Mouse (Mus musculus) forebrain, embryonic 12.5 days (tissue): Measurements from ENCODE around the gene A430078G23Rik. TPM values are rescaled to one million over a fixed set of nuclear protein-coding genes. Genes with fewer than 3 reads are reported as not detected.

ENCODE experiments used
- ATAC-seq: fragments of 200-750 bp; cut with Nextera tagmentation; 2 replicates; pipeline ENCODE4 v1.8.0; 2017; ENCODE audit warnings: moderate TSS enrichment; ENCODE audit not compliant: low FRiP score
- H3K27ac ChIP-seq: fragments of 300-500 bp; sonication (generic); 2 replicates; pipeline ENCODE4 v1.5.1; 2016; ENCODE audit warnings: mild to moderate bottlenecking
- H3K27me3 ChIP-seq: fragments of 300-500 bp; sonication (generic); 2 replicates; pipeline ENCODE4 v1.6.1; 2016; ENCODE audit warnings: mild to moderate bottlenecking
- H3K36me3 ChIP-seq: fragments of 300-500 bp; sonication (generic); replicated peaks from 2 replicates; pipeline ENCODE4 v1.6.1; 2016; ENCODE audit warnings: mild to moderate bottlenecking
- H3K4me1 ChIP-seq: fragments of 300-500 bp; sonication (generic); 2 replicates; pipeline ENCODE4 v1.6.1; 2016
- H3K4me2 ChIP-seq: fragments of 300-500 bp; sonication (generic); 2 replicates; pipeline ENCODE4 v1.6.1; 2016; ENCODE audit warnings: mild to moderate bottlenecking, moderate library complexity
- H3K4me3 ChIP-seq: fragments of 300-500 bp; sonication (generic); replicated peaks from 2 replicates; pipeline ENCODE4 v1.5.1; 2016; ENCODE audit warnings: mild to moderate bottlenecking
- H3K9ac ChIP-seq: fragments of 300-500 bp; sonication (generic); 2 replicates; pipeline ENCODE4 v1.6.1; 2016; ENCODE audit warnings: mild to moderate bottlenecking
- H3K9me3 ChIP-seq: fragments of 300-500 bp; sonication (generic); 2 replicates; pipeline ENCODE4 v1.6.1; 2016
- WGBS: fragments of 180-500 bp; shearing (Covaris S2); methylation state at CpG from one replicate; pipeline ENCODE4 v1.1.7; 2016; 5-methylcytosine and 5-hydroxymethylcytosine counted together
- polyA plus RNA-seq: library from polyadenylated mRNA; unstranded; fragments of >200 nt; fragmentation: Nextera tagmentation; extraction: Ambion mirVana; gene quantifications from 2 replicates; pipeline ENCODE4 v1.2.1, GENCODE M21; 2016

The A430078G23Rik gene
- polyA plus RNA-seq, 1 experiment from 2014 or later: 0.06 TPM

DNA sequence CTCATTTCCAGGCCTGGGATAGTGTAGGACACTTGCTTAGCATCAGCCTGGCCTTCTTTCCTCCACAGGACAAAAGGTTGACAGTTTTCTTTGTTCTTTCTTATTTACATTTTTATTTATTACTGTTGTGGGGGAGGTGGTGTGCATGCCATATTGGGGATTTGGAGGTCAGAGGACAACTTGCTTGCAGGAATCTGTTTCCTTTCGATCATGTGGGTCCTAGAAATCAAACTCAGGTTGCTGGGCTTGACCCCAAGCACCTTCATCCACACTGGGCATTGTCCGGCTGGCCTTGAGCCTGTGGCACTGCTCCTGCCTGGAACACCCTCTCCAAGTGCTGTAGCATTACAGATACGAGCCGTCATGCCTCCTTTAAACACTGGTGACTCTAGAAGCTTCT is 63.6 kb downstream of the A430078G23Rik start:
- Histone ChIP-seq H3K9ac (no peak overlapping the region), H3K36me3 (no peaks in the 10 kb centered on the region), H3K27ac (no peak overlapping the region), H3K4me1 (peaks cover 41% of the 10 kb centered on the region), H3K4me2 (0 out of 2 replicates have a peak overlapping the region, but pooled peaks have one; percentile 4), H3K9me3 (no peaks in the 10 kb centered on the region), H3K4me3 (no peak overlapping the region), H3K27me3 (no peaks in the 10 kb centered on the region)
- 21% methylated on average over 4 of the region's 4 CpGs for WGBS
- ATAC-seq: no peak

DNA sequence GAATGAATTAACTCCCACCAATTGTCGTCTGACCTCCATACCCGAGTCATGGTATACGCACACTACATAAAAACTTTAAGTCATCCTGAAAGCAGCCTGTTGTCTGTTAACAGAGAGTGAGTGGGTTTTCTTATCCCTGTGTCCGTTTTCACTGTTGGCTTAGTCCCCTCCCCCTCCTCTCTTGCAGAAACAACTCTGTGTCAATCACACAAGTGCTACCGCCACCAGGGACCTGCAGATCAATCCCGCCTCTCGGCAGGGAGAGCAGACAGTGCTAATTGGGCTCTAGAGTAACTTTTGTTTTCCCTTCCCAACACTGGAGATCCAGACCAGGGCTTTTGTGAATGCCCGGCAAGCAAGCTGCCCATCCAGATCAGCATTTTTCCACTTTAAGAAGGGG is 64.2 kb downstream of the A430078G23Rik start:
- peaks cover 41% of the 10 kb centered on the region for H3K4me1 ChIP-seq
- H3K9me3 ChIP-seq: no peaks in the 10 kb centered on the region
- 0 out of 2 replicates have a peak overlapping the region, but pooled peaks have one; percentile 46 for H3K27ac ChIP-seq
- peak overlapping the region; percentile 4; the same call in 1 of the 2 replicates for H3K4me2 ChIP-seq
- ATAC-seq: peak; percentile 62
- WGBS: 3% methylated on average over 8 of the region's 8 CpGs
- no peaks in the 10 kb centered on the region for H3K27me3 ChIP-seq
- no peak overlapping the region for H3K4me3 ChIP-seq
- H3K36me3 ChIP-seq: no peaks in the 10 kb centered on the region
- H3K9ac ChIP-seq: no peak overlapping the region

DNA sequence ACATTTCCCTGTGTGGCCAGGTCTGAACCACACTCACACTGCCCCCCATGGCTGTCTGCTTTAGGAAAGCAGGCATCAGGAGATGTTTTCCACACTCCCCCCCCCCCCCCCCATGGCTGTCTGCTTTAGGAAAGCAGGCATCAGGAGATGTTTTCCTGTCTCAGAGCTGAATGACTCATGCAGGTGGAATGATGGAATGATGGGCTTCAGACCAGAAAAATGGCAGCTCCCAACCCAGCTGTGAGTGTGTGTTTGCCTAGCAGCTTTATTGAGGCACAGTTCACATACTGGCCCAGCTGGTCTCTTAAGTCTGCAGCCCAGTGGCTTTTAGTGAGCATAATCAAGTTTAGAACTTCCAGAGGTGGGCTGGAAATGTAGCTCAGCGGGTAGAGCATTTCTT is 64.9 kb downstream of the A430078G23Rik start:
- Histone ChIP-seq H3K27ac (no peak overlapping the region), H3K4me3 (no peak overlapping the region), H3K4me1 (peaks cover 41% of the 10 kb centered on the region), H3K4me2 (no peak overlapping the region), H3K9me3 (no peaks in the 10 kb centered on the region), H3K9ac (no peak overlapping the region), H3K36me3 (no peaks in the 10 kb centered on the region), H3K27me3 (no peaks in the 10 kb centered on the region)
- ATAC-seq: no peak; the same call in 1 of the 2 replicates
- 88% methylated on average over 1 of the region's 1 CpGs for WGBS

DNA sequence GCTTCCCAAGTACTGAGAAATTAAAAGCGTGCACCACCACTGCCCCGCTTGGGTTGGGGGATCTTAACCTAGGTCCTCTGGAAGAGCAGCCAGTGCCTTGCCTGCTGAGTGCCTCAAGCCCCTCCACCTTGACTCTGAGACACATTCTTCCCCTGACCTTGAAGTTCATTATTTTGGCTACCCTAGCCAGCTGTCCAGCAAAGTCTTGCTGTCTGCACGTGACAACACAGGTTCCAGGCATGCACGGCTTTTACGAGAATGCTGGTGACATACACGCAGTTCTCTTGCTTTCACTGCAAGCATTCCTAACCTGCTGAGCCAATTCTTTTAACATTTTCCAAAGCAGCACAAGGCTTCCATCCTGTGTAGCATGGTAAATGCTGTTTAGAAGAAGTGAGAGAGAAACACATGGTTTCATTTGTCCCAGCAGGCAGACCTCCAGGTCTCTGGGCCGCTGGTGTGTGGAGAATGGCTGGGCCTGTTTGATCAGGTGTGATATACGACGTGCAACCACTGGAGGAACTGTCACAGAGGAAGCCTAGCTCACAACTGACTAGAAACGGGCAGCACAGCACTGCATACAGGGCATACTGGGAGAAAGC is 67.0 kb downstream of the A430078G23Rik start:
- Histone ChIP-seq H3K9ac (no peak overlapping the region), H3K36me3 (no peaks in the 10 kb centered on the region), H3K4me3 (no peak overlapping the region), H3K4me2 (no peak overlapping the region), H3K9me3 (no peaks in the 10 kb centered on the region), H3K27me3 (no peaks in the 10 kb centered on the region), H3K4me1 (peaks cover 30% of the 10 kb centered on the region), H3K27ac (no peak overlapping the region)
- ATAC-seq: no peak
- 86% methylated on average over 10 of the region's 10 CpGs for whole genome bisulfite sequencing

DNA sequence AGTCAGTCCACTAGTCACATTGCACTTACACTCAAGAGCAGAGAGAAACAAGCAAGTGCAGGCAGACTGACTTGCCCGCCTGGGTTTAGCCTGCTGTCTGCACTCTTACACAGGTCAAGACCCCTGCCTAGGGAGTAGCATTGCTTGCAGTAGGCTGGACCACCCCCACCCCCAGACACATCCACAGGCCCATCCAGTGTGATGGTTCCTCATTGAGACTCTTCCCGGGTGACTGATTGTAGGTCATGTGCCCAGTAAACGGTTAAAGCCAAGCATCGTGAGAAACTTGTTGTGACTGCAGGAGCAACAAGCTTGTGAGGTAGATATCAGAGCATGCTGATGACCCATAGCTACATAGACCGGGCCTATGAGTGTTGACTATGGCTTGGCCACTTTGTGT is 68.3 kb downstream of the A430078G23Rik start:
- no peak overlapping the region for H3K9ac ChIP-seq
- H3K27ac ChIP-seq: no peak overlapping the region
- peaks cover 20% of the 10 kb centered on the region for H3K4me1 ChIP-seq
- WGBS: 93% methylated on average over 5 of the region's 5 CpGs
- no peaks in the 10 kb centered on the region for H3K27me3 ChIP-seq
- H3K36me3 ChIP-seq: no peaks in the 10 kb centered on the region
- H3K4me3 ChIP-seq: no peak overlapping the region
- H3K9me3 ChIP-seq: no peaks in the 10 kb centered on the region
- H3K4me2 ChIP-seq: no peak overlapping the region
- ATAC-seq: no peak

DNA sequence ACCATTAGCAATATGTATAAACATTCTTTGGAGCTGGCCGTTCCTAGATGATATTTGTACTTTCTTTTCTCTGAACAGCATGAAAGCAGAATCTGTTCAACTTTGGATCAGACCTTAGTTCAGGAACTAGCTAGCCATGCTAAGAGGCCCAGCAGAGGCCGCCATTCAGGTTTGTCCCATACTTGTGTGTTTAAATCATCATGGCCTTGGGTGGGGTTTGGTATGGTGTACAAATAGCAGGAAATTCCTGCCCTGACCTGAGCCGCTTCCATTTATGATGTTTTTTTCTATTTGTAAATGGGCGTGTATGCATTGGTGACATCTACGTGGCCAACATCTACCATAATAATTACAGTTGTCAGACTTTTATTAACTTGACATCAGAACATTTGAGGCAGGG is 72.0 kb downstream of the A430078G23Rik start:
- Histone ChIP-seq H3K9ac (no peak overlapping the region), H3K4me2 (no peak overlapping the region), H3K4me1 (no peaks in the 10 kb centered on the region), H3K4me3 (no peak overlapping the region), H3K36me3 (peaks cover 17% of the 10 kb centered on the region), H3K9me3 (no peaks in the 10 kb centered on the region), H3K27ac (no peak overlapping the region), H3K27me3 (no peaks in the 10 kb centered on the region)
- WGBS: 95% methylated on average over 5 of the region's 5 CpGs
- ATAC-seq: no peak

DNA sequence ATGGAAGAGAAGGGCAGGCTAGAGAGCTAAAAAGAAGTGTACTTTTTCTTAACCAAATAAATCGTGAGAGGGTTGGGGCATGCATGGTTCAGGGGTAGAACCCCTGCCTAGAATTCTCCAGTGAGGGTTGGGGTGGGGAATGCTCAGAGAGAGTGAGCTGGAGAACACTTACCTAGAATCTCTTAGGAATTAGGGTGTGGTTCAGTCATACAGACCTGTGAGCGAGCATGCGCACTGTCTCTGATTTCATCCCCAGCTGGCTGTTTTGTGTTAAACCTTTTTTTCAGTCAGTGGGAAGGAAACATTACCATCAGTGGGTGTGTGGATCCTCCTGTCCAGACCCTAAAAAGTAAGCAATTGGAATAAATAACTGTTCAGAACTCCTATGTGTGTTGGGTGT is 73.0 kb downstream of the A430078G23Rik start:
- ATAC-seq: no peak
- no peaks in the 10 kb centered on the region for H3K27me3 ChIP-seq
- H3K9me3 ChIP-seq: no peaks in the 10 kb centered on the region
- no peak overlapping the region for H3K27ac ChIP-seq
- 94% methylated on average over 3 of the region's 3 CpGs for WGBS
- H3K9ac ChIP-seq: no peak overlapping the region
- no peaks in the 10 kb centered on the region for H3K4me1 ChIP-seq
- no peak overlapping the region for H3K4me3 ChIP-seq
- peaks cover 24% of the 10 kb centered on the region for H3K36me3 ChIP-seq
- no peak overlapping the region for H3K4me2 ChIP-seq

DNA sequence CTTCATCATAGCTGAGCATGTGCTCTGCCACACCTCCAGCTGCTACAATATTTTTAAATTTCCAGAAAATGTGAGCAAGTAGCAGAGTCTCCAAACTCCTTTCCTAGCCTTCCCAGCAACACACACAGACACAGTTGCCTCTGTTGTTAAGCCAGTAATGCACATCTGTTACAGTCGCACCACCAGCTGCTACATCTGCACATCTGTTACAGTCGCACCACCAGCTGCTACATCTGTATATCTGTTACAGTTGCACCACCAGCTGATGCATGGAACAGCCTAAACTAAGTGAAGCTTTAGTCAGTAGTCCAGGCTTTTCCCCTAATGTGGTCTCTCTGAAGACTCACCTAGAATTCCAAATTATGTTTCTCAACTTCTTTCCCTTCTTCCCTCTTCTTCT is 75.2 kb downstream of the A430078G23Rik start:
- Histone ChIP-seq H3K4me2 (no peak overlapping the region), H3K9me3 (no peaks in the 10 kb centered on the region), H3K27me3 (no peaks in the 10 kb centered on the region), H3K9ac (no peak overlapping the region), H3K27ac (no peak overlapping the region), H3K36me3 (peaks cover 44% of the 10 kb centered on the region), H3K4me3 (no peak overlapping the region), H3K4me1 (no peaks in the 10 kb centered on the region)
- WGBS: 92% methylated on average over 2 of the region's 2 CpGs
- ATAC-seq: no peak

DNA sequence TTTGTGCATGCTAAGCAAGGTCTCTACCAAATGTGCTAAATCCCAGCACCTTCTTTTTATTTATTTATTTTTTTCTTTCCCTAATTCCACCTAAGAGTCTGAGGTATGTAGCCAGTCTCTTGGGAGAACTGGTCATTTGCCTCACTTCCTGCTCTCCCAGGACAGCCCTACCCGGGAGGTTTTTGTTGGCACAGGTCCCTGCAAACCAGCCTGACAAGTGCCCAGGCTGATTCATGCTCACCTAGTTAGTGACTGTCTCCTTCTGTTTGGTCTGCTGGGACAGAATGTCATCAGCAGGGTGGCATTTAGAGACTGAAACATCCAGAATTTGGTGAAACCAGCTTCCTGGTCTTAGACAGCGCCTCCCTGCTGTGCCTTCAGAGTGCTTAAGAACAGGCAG is 76.8 kb downstream of the A430078G23Rik start:
- no peak overlapping the region for H3K4me3 ChIP-seq
- no peak overlapping the region for H3K4me2 ChIP-seq
- no peak overlapping the region for H3K9ac ChIP-seq
- H3K9me3 ChIP-seq: no peaks in the 10 kb centered on the region
- 81% methylated on average over 2 of the region's 2 CpGs for WGBS
- no peaks in the 10 kb centered on the region for H3K4me1 ChIP-seq
- ATAC-seq: no peak
- H3K27ac ChIP-seq: no peak overlapping the region
- H3K27me3 ChIP-seq: no peaks in the 10 kb centered on the region
- peaks cover 53% of the 10 kb centered on the region for H3K36me3 ChIP-seq

DNA sequence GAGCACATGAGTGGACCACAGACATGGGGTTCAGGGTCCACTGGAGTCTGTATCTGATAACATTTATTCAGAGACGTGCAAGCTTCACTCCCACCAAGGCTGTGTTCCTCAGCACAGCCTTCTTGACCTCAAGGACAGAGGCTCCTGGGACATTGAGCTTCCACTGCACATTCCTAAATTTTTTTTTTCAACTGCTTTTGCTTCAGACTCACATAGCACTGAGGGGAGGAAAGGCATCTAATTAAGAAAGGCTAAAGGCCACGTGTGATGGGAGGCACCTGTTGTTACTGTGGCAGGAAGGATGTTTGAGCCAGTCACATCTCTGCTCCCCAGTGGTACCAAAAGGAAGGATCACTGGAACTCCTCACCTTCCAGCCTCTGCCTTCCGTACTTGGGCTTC is 77.9 kb downstream of the A430078G23Rik start:
- Histone ChIP-seq H3K9me3 (no peaks in the 10 kb centered on the region), H3K27me3 (no peaks in the 10 kb centered on the region), H3K36me3 (peaks cover 63% of the 10 kb centered on the region), H3K4me1 (no peaks in the 10 kb centered on the region), H3K27ac (no peak overlapping the region), H3K9ac (no peak overlapping the region), H3K4me3 (no peak overlapping the region), H3K4me2 (no peak overlapping the region)
- 89% methylated on average over 3 of the region's 3 CpGs for WGBS
- ATAC-seq: no peak

DNA sequence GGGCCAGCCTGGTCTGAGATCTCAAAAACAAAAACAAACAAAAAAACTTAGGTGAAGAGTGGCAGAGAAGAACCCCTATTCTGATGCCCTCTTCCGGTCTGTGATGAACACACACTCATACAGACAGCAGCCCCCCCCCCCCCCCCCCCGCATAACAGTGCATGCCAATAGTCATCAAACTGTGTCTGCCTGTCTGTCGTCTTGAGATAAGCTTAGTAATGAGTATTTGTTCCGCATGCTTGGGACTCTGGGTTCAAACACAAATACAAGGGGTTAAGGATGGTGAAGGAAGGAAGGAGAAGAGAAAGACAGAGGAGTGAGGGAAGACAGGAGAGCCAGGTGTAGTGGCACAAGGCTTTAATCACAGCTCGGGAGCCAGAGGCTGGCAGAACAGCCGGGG is 83.3 kb downstream of the A430078G23Rik start:
- Histone ChIP-seq H3K4me3 (no peak overlapping the region), H3K27ac (no peak overlapping the region), H3K4me2 (no peak overlapping the region), H3K9me3 (no peaks in the 10 kb centered on the region), H3K4me1 (no peaks in the 10 kb centered on the region), H3K27me3 (no peaks in the 10 kb centered on the region), H3K36me3 (peaks cover 85% of the 10 kb centered on the region), H3K9ac (no peak overlapping the region)
- WGBS: 88% methylated on average over 5 of the region's 6 CpGs
- ATAC-seq: no peak

DNA sequence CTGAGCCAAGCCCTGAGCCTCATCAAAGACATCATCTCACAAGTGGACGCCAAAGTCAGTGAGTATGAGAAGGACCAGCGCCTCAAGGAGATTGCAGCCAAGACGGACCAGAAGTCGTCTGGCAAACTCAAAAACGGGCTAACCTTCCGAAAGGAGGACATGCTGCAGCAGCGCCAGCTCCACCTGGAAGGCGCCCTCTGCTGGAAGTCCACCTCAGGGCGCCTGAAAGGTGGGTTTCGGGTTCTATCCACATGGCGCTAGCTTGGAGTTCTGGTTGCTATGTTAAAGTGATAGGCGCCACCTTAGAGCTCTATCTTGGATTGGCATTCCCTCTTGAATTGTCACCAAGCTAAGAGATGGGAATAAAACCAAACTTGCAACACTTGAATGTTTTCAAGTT is 86.3 kb downstream of the A430078G23Rik start:
- Histone ChIP-seq H3K9ac (no peak overlapping the region), H3K27ac (no peak overlapping the region), H3K9me3 (no peaks in the 10 kb centered on the region), H3K4me2 (no peak overlapping the region), H3K36me3 (peaks cover 68% of the 10 kb centered on the region), H3K4me3 (no peak overlapping the region), H3K27me3 (no peaks in the 10 kb centered on the region), H3K4me1 (no peaks in the 10 kb centered on the region)
- ATAC-seq: no peak
- 82% methylated on average over 12 of the region's 12 CpGs for WGBS
